Mouse (Mus musculus): ENCODE measurements around the gene Ntm. TPM values are rescaled to one million over a fixed set of nuclear protein-coding genes. Genes with fewer than 3 reads are reported as not detected.

Ntm gene
- total RNA-seq, 2 experiments from 2014 or later, result 278 to 286 TPM

DNA sequence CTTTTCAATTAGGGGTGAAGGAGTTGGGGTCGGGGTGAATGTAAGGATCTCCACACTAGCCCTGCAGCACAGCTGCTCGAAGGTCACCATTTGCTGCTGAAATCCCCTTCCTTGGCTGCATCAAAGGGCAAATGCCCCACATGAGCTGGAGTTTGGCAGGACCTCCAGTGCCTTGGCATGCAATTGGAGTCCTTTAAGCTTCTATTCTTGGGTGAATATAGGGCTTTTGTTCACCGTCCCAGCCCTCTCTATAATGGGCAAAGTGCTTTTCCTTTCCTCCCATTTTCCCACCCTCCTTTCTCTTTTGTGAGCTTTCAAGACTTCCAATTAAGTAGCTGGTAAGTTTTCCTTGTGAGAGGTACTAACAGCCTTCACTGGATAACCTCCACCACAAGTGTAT, 156.2 kb downstream of the Ntm start:
- intact Hi-C loops (cut with DNase I), result loop anchor here (10.0 kb wide), 1 partner anchor 148 kb away; no protein-coding TSS in a partner anchor
- DNase-seq (ENCODE audit: low spot score in 2 of 2), result no peak

DNA sequence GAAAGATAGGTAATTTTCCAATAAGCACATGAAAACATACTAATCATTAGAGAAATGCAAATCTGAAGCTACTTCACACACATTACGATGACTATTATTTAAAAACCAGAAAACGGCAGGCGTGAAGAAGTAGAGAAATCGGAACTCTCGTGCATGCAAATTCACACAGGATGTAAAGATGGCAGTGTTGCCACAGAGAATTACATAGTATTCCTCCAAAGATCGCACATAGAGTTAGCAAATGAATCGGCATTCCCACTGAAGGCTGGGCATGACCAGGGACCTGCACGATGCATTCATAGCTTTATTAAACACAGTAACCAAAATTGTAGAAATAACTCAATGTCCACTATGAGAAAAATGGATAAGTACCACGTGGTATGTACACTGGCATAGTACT, 158.5 kb downstream of the Ntm start:
- DNase-seq (ENCODE audit: low spot score in 2 of 2), result no peak
- intact Hi-C loops (cut with DNase I), result loop anchor here (10.0 kb wide), 1 partner anchor 150 kb away; no protein-coding TSS in a partner anchor

DNA sequence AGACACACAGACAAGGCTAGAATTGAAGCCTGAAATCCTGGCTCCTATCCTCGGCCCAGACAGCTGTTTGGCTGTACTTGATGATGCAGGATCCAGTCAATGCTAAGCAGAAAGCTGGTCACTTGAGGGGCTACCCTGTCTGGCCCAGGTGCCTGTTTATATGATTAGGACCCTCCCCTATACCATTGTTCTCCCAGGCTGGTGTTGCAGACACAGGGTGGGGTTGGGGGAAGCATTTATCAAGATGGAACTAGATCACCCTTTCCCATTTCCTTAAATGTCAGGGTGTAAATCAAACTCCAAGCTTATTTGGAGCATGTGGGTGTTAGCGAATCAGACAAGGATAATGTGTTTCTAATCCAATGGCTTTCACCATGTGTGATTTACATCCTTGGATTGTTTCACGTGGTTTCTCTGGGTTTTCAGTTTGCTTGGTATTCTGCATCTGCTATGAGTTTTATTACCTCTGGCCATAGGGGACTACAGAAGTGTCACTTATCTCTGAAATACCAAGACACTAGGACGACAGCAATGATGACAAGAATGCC, 159.1 kb downstream of the Ntm start:
- DNase-seq (ENCODE audit: low spot score in 2 of 2), result no peak
- intact Hi-C loops (cut with DNase I), result loop anchor here (10.0 kb wide), 1 partner anchor 151 kb away; no protein-coding TSS in a partner anchor

DNA sequence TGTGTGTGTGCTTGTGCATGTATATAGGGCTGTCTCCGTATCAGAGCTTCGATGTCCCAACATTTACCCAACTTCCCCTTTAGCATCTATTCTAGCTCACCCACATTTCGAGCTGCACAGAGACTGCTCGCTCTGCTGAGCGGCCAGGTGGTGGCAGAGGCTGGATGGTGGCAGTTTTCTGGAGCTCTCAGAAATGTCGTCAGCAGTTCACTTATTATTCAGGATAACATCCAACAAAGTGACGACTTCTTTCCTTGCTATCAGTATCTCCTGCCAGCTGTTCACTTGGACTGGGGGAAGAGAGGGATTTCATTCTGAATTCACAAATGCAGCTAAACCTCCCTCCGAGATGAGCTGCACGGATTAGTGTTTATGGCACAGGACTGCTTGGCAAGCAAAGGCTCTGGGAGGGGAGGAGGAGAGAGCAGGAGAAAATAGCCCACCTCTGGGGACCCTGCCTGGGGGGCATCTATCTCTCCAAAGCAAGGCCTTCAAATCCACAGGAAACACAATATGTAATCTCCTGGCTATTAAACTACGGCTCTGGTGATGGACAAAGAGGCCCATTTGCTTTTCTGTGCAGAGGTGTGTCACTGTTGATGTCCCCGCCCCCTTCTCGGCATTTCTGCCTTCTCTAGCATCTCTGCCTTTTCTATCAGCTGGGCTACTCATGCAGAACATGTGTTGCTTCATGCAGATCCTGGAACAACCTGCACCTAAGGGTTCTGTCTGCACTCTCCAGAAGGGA, 159.8 kb downstream of the Ntm start:
- peak; percentile 52 to 54 for DNase-seq (ENCODE audit: low spot score in 2 of 2)
- intact Hi-C loops (cut with DNase I), result loop anchor here (10.0 kb wide), 1 partner anchor 152 kb away; no protein-coding TSS in a partner anchor

DNA sequence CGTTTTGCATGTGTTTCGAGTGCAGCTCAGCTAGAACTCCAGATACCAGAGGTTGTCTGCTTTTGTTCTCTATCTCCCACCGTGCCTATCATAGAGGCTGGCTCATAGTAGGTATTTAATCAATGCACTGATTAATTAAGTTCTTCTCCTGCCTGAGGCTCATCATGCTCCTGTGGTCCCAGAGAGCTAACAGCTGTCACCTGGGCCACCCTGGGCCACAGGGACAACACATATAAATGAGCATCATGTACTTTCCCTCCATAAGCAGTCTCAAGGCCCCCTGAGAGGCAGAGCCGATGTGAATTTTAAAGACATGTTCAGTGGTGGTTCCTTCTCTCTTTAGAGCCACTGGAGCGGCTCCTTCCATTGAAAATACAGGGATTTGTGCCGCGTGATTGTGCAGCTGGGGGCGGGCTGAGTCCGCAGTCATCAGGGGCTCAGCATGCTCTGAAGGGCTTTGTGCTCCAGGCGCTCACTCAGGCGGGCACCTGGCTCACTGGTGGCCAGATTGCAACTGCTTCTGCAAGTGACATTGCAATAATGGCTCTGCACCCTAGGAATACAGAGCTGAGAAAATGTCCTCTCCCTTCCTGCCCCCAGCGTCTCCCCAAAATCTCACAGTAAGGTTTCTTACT, 160.8 kb downstream of the Ntm start:
- intact Hi-C loops (cut with DNase I), result loop anchor here (10.0 kb wide), 1 partner anchor 153 kb away; no protein-coding TSS in a partner anchor

DNA sequence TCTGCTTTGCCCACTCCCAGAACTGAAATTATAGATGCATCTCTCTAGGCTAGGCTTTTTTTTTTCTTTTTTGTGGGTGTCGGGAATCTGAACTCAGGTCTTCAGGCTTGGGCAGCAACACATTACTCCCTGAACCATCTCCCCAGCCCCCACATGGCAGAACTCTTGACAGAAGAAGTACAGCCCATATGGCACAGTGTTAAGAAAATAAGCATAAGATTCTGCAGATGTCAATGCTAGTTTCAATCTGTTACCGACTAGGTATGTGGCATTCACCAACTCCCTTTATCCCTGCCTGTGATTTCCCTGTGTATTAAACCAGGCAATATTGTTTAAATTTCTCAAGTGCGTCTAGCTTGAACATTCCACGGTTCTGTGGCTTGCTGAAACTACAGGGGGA, 166.7 kb downstream of the Ntm start:
- intact Hi-C loops (cut with DNase I), result no loop called here
- DNase-seq (ENCODE audit: low spot score in 2 of 2), result no peak

More for the DNA sequence above, 160.8 kb downstream of the Ntm start:
- peak; percentile 28 to 30 for DNase-seq (ENCODE audit: low spot score in 2 of 2)

DNA sequence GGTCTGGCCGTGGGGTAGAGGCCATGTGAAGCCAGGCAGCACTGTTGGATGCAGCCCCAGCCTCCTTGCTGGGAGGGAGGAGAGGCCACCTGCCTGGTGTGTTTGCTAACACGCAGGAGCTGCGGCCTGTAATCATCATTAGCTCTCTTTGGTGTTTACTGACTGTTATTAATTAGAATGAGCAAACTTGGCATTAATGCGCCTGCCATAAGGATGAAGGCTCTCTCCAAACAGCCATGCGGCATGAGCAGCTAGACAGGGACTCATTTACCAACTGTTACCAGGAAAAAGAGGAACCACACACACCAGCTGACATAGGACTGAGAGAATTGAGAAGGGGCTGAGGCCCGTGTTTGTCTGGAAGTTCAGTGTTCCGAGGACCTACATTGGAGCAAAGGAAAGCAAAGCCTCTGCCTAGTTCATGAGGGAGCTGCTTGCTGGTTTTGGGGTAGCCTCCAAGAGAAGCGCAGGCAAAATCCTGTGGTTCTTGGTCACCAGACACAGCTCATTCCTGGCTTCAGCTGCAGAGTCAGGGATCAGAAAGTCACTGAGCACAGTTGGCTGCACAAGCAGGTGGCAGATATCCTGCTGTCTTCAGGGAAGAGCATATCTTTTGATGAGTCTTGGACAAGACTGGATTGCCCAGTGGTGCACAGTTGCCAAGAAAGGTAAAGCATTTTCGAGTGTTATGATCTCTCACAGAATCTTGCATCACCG, 171.6 kb downstream of the Ntm start:
- DNase-seq (ENCODE audit: low spot score in 2 of 2), result no peak
- intact Hi-C loops (cut with DNase I), result no loop called here

DNA sequence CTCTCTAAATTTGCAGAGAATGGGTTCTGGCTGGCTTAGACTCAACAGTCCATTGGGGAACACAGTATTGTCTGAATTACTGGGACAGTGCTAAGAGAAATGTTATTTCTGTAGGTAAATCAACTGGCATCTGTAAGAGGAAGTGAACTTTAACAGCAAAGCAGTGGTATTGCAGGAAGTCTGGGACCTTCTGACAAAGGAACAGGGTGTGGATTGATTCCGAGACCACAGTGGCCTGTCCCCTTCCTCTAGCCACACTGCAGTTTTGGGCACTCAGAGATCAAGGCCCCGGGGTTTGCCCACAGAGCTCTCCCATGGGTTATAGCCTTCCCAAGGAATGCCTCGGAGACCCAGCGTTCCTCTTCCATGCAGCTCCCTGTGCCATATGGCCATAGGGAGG, 172.9 kb downstream of the Ntm start:
- intact Hi-C loops (cut with DNase I), result no loop called here

DNA sequence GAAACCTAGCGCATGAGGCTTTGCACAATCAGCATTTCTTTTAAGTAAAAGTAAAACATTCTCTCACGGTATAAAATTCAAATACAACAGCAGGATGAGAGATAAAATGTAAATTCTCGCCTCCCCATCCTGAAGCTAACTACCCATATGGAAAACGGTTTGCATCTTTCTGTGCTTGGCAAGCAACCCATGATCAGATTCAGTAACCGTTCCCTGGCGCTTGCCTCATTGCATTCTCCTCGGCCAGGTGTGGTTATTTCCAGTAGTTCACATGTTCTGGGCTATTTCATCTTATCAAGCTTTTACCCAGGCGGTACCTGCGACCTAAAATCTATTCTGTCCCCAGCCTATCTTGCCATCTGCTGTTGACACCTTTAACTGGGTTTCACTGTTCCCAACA, 174.1 kb downstream of the Ntm start:
- intact Hi-C loops (cut with DNase I), result no loop called here
- peak in 1 of 2 experiments; percentile 32 for DNase-seq (ENCODE audit: low spot score in 2 of 2)

More for the DNA sequence above, 172.9 kb downstream of the Ntm start:
- DNase-seq (ENCODE audit: low spot score in 2 of 2), result no peak

DNA sequence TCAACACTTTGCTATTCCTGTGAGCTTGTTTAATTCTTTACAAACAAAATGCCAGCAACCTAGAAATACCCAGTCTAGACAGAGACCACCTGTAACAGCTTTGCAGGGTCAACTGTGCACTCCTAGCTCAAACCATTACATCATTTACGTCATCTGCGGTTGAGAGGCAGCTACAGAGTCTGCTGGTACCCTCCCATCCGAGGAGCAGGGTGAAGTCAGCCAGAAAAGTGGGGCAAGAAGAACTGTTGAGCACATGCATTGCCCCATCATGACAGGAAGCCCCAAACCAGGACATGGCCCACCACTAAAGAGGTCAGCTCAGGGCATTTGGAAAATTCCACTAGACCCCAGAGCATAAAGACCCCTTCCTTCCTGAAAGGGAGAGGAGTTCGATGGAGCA, 175.5 kb downstream of the Ntm start:
- DNase-seq (ENCODE audit: low spot score in 2 of 2), result no peak
- intact Hi-C loops (cut with DNase I), result no loop called here

DNA sequence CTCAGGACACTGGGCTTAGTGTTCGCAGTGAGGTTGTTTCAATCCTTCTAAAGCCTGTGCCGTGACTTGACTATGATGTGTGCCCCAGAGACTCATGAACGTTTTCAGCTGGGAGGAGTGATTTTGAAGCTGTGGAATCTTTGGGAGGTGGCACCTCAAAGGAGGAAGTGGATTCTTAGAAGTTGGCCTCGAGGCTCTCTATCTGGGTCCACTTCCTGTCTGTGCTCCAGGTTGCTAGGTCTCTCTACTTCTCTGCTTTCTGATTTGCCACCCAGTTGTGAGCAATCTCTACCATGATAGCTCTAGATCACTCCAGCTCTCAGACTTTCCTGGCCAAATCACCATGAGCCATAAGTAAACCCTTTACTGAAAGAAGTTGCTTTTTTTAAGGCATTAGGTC, 180.2 kb downstream of the Ntm start:
- intact Hi-C loops (cut with DNase I), result no loop called here
- no peak for DNase-seq (ENCODE audit: low spot score in 2 of 2)

DNA sequence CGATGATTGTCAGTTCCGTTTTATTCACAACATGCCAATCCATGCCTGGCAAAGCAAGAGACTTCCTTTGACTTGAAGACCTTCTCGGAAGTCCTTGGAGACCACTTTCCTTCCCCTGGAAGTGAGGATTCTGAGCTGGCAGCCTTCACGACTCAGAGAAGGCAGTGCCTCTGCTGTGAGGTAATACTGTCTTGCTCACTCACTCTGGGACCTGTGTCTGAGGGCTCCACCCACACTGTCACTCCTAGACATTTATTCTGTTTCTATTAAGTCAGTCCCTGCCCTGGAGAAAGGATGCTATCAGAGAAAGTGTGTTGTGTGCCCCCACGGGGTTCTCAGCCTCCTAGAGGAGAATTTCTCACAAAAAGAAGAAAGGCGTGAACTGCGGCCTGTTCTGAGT, 183.2 kb downstream of the Ntm start:
- peak in 1 of 2 experiments; percentile 12 for DNase-seq (ENCODE audit: low spot score in 2 of 2)
- intact Hi-C loops (cut with DNase I), result no loop called here

DNA sequence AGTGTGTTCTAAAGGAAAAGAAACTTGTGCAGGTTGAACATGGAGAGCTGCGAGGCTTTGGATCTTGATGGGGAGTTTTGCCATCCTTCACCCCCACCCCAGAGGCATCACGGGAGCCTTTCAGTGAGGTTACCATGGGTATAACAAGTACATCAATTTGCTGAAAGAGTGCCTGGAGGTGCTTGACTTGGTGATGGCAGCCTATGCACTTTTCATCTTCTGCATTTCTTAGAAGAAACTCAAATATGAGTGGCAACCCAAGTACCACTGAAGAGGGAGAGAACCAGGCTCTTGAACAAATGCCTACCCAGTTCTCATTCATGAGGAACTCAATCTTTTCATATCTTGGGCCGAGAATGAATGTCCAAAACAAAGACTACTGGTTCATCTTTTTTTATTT, 186.0 kb downstream of the Ntm start:
- intact Hi-C loops (cut with DNase I), result no loop called here
- no peak for DNase-seq (ENCODE audit: low spot score in 2 of 2)

DNA sequence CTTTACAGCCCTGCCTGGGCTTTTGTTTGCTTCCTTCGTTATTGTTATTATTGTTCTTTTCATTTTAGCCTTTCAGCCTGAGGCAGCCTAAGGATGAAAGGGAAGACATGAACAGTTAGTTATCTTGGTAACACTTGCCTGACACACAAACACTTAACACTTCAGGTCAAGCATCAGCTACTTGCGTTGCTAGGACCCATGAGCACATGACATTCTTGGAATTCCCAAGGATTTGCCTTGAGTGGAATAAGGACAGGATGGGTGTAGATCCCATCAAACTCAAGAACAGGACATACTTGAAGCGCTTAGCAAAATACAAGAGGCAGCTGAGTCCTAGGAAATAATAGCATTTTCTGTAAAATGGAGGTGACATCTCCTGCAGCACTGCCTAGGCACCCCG, 186.4 kb downstream of the Ntm start:
- no peak for DNase-seq (ENCODE audit: low spot score in 2 of 2)
- intact Hi-C loops (cut with DNase I), result no loop called here

DNA sequence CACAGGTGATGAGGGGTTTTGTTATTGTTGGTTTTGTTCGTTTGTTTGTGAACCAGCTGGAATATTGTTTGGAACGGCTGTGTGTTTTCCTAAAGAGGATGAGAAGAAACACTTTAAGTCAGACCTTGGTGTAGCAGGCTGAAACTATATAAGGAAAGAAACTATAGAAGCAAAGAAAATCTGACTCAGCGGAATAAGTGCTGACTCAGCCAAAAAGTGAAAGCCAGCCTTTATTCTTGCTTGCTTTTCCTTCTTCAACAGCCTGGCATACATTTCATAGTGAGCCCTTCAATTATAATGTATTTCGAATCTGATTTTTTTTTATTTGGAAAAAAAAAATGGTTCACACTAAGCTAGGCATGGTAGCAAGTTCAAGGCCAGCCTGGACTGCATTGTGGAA, 186.9 kb downstream of the Ntm start:
- no peak for DNase-seq (ENCODE audit: low spot score in 2 of 2)
- intact Hi-C loops (cut with DNase I), result no loop called here

DNA sequence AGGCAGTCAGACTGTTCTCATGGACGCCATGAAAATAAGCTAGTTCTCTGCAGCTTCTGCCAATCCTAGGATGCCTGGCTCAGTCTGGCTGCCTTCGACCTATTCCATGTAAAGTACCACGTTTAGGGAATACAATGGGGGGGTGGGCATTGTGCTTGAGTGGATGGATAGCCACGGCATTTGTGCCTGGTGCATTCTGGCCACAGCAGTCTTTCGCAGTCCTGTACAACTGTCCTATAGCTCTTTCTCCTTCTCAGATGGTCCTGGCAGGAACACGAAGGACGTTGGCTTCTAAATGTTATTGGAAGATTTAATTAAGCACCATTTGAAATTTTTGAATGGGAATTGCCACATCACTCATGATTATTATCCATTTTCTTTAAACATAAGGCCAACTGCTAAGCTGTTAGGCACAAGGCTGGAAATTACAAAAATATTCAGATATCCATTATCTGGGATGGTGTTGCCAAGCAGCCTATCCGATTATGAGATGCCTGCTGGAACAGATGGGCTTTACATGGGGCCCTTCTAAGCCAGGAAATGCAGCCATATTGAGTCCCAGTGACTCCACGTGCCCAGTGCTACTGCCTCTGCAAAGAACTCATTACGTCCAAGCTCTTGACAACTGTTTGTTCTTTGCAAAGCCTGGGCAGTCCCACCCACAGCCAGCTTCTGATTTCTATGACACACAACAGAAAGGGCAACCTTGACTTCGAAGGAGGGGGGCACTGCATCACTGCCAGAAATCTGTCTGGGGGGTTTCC, 190.1 kb downstream of the Ntm start:
- DNase-seq (ENCODE audit: low spot score in 2 of 2), result no peak
- intact Hi-C loops (cut with DNase I), result no loop called here

DNA sequence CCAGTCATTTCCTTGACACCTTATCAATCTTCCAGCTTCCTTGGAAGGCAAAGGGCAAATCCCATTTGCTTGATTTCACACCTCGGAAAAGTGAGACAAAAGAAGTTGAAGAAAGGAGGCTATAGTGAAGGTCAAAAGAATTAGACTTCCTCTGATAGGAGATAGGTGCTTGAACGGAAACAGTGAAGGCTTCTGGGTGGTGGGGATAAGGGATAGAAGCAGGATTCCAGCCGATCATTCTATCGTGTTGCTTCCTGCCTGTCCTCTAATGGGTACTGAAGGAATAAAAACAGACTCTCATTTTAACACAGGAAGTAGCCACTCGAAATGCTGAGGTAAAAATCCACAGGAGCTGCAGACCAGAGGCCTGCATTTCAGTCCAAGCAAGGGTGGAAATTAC, 191.1 kb downstream of the Ntm start:
- no peak for DNase-seq (ENCODE audit: low spot score in 2 of 2)
- intact Hi-C loops (cut with DNase I), result no loop called here

DNA sequence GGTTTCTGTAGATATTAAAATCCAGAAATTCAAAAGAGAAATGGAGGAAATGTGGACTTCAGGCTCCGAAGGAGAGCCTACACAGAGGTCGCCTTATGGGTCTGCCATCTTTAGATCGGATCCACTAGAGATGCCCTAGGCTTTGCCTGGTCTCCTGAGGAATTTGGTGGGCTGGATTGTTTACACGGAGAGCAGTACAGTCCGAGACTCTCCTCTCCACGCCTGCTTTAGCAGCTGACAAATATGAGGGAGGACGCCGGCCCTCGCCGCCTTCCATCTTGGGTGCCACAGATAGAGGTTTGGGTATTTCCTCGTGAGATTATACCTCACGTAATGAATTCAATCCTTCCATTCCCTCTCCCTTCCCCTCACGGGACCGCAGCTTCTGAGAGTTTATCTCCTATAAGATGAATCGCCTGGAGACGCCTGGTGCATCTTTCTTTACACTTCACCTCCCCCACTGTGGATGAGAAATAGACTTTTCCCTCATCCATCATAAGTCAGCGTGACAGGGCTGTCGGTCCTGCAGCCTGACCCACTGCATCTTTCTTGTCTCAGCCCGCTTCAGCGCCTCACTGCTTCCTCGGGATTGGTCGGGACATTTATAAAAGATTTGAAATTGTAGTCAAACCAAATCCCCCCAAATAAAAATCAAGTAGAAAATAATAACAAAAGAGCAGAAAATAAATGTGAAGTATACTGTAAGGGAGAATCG, 191.7 kb downstream of the Ntm start:
- no peak for DNase-seq (ENCODE audit: low spot score in 2 of 2)
- intact Hi-C loops (cut with DNase I), result no loop called here

DNA sequence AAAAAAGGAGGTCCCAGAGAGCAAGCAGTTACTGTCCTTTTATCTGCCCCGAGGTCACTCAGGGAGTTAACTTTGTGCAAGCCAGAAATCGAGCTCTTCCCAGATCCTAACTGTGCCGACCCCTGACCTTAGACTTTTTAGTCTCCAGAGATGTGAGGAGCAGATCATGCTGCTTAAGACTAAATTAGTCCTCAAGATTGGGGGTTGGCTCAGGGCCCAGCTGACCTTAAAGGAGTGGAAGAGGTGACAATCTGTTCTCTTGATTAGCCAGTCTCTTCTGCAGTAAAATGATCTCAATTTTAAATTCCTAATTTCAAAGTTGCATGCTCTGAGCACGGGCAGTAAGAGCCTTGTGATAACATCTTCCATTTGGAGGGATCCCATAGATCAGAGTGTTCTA, 193.6 kb downstream of the Ntm start:
- intact Hi-C loops (cut with DNase I), result no loop called here
- DNase-seq (ENCODE audit: low spot score in 2 of 2), result no peak

All from left cerebral cortex, postnatal 36 days (tissue).